Mouse (Mus musculus): ENCODE results near the gene Traf3.
A peak's percentile ranks its signal among the peaks of the same experiment; 100 is the strongest.

Traf3 gene

GRCm38 (mm10) chr12:111165831-111166591 lies at the start of gene Traf3:
Gene Traf3 (plus strand): TSS chr12:111166370.
- peak; percentile 71 for DNase-seq

- no peak for DNase-seq
Measured at GRCm38 (mm10) chr12:111119506-111120085, 46.6 kb upstream of the Traf3 start.

- no peak for DNase-seq
Measured at GRCm38 (mm10) chr12:111120976-111121645, 45.1 kb upstream of the Traf3 start.

GRCm38 (mm10) chr12:111122332-111122852 lies 43.8 kb upstream of the Traf3 start:
- DNase-seq, result no peak

- DNase-seq, result no peak
Measured at GRCm38 (mm10) chr12:111124601-111125260, 41.4 kb upstream of the Traf3 start.

GRCm38 (mm10) chr12:111125666-111126065 lies 40.5 kb upstream of the Traf3 start:
- no peak for DNase-seq

- no peak for DNase-seq
Measured at GRCm38 (mm10) chr12:111134169-111134568, 32.0 kb upstream of the Traf3 start.

- peak; percentile 29 for DNase-seq
Measured at GRCm38 (mm10) chr12:111134791-111135733, 31.1 kb upstream of the Traf3 start.

- no peak for DNase-seq
Measured at GRCm38 (mm10) chr12:111135953-111136352, 30.2 kb upstream of the Traf3 start.

- no peak for DNase-seq
Measured at GRCm38 (mm10) chr12:111137079-111137478, 29.1 kb upstream of the Traf3 start.

- DNase-seq, result peak; percentile 34
Measured at GRCm38 (mm10) chr12:111143005-111143508, 23.1 kb upstream of the Traf3 start.

- DNase-seq, result peak; percentile 59
Measured at GRCm38 (mm10) chr12:111143509-111144063, 22.6 kb upstream of the Traf3 start.

GRCm38 (mm10) chr12:111144598-111144997 lies 21.6 kb upstream of the Traf3 start:
- DNase-seq, result no peak

GRCm38 (mm10) chr12:111145269-111145668 lies 20.9 kb upstream of the Traf3 start:
- DNase-seq, result no peak

GRCm38 (mm10) chr12:111149495-111150235 lies 16.5 kb upstream of the Traf3 start:
- DNase-seq, result no peak

GRCm38 (mm10) chr12:111150236-111150596 lies 16.0 kb upstream of the Traf3 start:
- no peak for DNase-seq

- DNase-seq, result no peak
Measured at GRCm38 (mm10) chr12:111151422-111152156, 14.6 kb upstream of the Traf3 start.

GRCm38 (mm10) chr12:111152579-111152978 lies 13.6 kb upstream of the Traf3 start:
- no peak for DNase-seq

- DNase-seq, result no peak
Measured at GRCm38 (mm10) chr12:111152981-111153710, 13.0 kb upstream of the Traf3 start.
